Mouse (Mus musculus): ENCODE measurements around the gene Cnot1. TPM values are rescaled to one million over a fixed set of nuclear protein-coding genes. Genes with fewer than 3 reads are reported as not detected.

Cnot1 gene
- polyA plus RNA-seq, 1 experiment from 2014 or later, result 113 TPM

DNA sequence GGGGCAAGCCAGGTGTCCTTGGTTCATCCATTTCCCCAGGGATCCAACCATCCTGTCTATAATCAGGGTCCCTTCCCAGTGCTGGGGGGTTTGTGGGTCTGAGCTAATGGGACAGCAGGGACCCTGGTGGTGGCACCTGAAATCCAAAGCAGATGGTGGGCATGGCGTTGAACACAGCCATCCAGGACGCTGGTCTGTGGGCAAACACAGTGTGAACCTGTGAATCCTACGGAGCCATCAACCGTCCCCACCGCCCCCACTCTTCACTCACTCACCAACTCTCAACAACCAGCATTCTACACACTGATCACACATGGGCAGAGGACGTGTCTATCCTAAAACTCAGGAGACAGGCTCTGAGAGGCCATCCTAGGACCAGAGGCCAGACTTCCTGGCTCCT, 36.7 kb upstream of the Cnot1 start:
- Histone ChIP-seq H3K4me3 (ENCODE audit: low read depth, low read length) (no peak overlapping the region), H3K27ac (ENCODE audit: low read length) (no peak overlapping the region), H3K9me3 (ENCODE audit: control insufficient read depth, low read depth, low read length) (no peaks in the 10 kb centered on the region), H3K36me3 (ENCODE audit: control insufficient read depth, insufficient read depth, low read length) (peaks cover 12% of the 10 kb centered on the region; the same call in 1 of the 2 replicates), H3K9ac (replicated peaks; ENCODE audit: low read depth, low read length) (no peak overlapping the region), H3K27me3 (ENCODE audit: control insufficient read depth, insufficient read depth, low read length) (no peaks in the 10 kb centered on the region), H3K4me2 (replicated peaks; ENCODE audit: low read depth, low read length) (no peak overlapping the region), H3K4me1 (ENCODE audit: control insufficient read depth, insufficient read depth, low read length) (no peaks in the 10 kb centered on the region)
- WGBS, result 88% methylated on average over 6 of the region's 6 CpGs
- no peak for ATAC-seq (ENCODE audit: insufficient number of reproducible peaks, insufficient read depth, low FRiP score, low read depth)

DNA sequence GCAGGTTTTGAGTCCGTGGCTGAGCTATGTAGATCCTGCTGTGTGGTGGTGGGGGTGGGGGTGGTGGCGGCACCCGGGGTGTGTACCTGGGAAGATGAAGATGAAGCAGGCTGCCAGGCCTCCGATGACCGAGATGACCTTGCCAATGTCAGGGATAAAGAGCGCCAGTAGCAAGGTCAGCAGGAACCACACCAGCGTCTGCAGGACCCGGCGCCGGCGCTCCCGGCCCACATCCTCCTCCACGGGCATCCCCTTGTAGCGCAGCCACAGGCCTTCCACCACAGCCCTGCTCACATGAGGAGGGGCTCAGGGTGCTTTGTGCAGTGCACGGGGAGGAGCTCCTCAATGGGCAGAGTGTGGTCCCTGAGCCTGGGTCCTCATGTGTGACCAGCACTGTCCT, 34.2 kb upstream of the Cnot1 start:
- Histone ChIP-seq H3K27me3 (ENCODE audit: control insufficient read depth, insufficient read depth, low read length) (no peaks in the 10 kb centered on the region), H3K9me3 (ENCODE audit: control insufficient read depth, low read depth, low read length) (no peaks in the 10 kb centered on the region), H3K36me3 (ENCODE audit: control insufficient read depth, insufficient read depth, low read length) (peaks cover 12% of the 10 kb centered on the region; the same call in 1 of the 2 replicates), H3K4me3 (ENCODE audit: low read depth, low read length) (no peak overlapping the region), H3K27ac (ENCODE audit: low read length) (no peak overlapping the region), H3K4me2 (replicated peaks; ENCODE audit: low read depth, low read length) (no peak overlapping the region), H3K4me1 (ENCODE audit: control insufficient read depth, insufficient read depth, low read length) (no peaks in the 10 kb centered on the region), H3K9ac (replicated peaks; ENCODE audit: low read depth, low read length) (no peak overlapping the region)
- 87% methylated on average over 15 of the region's 15 CpGs for WGBS
- no peak for ATAC-seq (ENCODE audit: insufficient number of reproducible peaks, insufficient read depth, low FRiP score, low read depth)

DNA sequence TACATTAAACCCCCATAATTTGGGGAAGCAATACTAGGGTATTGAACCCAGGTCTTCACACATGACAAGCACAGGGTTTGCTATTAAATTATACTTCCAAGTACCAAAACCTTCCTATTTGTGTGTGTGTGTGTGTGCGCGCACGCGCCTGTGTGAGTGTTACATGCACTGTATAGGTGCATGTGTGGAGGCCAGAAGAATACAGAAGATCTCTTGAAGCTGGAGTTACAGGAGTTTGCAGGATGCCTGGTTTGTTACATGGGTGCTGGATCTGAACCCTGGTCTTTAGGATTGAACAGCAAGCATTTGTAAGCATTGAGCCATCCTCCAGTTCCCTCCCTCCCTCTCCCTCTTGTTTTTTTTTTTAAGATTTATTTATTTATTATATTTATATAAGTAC, 32.0 kb upstream of the Cnot1 start:
- H3K36me3 ChIP-seq (ENCODE audit: control insufficient read depth, insufficient read depth, low read length), result no peaks in the 10 kb centered on the region
- H3K27me3 ChIP-seq (ENCODE audit: control insufficient read depth, insufficient read depth, low read length), result no peaks in the 10 kb centered on the region
- H3K4me1 ChIP-seq (ENCODE audit: control insufficient read depth, insufficient read depth, low read length), result no peaks in the 10 kb centered on the region
- no peak overlapping the region for H3K27ac ChIP-seq (ENCODE audit: low read length)
- no peak for ATAC-seq (ENCODE audit: insufficient number of reproducible peaks, insufficient read depth, low FRiP score, low read depth)
- H3K4me2 ChIP-seq (replicated peaks; ENCODE audit: low read depth, low read length), result no peak overlapping the region
- H3K4me3 ChIP-seq (ENCODE audit: low read depth, low read length), result no peak overlapping the region
- H3K9ac ChIP-seq (replicated peaks; ENCODE audit: low read depth, low read length), result no peak overlapping the region
- 97% methylated on average over 4 of the region's 4 CpGs for WGBS
- H3K9me3 ChIP-seq (ENCODE audit: control insufficient read depth, low read depth, low read length), result no peaks in the 10 kb centered on the region

DNA sequence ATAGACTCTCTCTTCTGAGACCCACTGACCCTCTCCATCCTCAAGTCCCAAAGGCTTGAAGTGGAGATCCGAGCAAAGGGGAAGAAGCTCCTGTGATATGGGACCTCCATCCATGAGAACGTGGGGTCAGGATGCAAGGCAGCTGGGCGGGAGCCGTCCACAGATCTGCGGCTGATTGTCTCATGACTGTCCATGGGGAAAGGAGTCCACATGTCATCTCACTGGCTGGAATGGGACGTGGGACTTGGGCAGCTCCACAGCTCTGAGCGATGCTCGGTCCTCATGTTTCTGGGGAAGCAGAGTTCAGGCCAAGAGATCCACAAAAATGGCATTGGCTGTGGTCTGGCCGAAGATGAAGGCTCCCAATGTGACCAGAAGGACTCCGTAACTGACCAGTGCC, 30.0 kb upstream of the Cnot1 start:
- Histone ChIP-seq H3K9ac (replicated peaks; ENCODE audit: low read depth, low read length) (no peak overlapping the region), H3K27ac (ENCODE audit: low read length) (no peak overlapping the region), H3K4me2 (replicated peaks; ENCODE audit: low read depth, low read length) (no peak overlapping the region), H3K9me3 (ENCODE audit: control insufficient read depth, low read depth, low read length) (no peaks in the 10 kb centered on the region), H3K4me3 (ENCODE audit: low read depth, low read length) (no peak overlapping the region), H3K27me3 (ENCODE audit: control insufficient read depth, insufficient read depth, low read length) (no peaks in the 10 kb centered on the region), H3K4me1 (ENCODE audit: control insufficient read depth, insufficient read depth, low read length) (0 out of 2 replicates have a peak, but pooled peaks cover 5% of the 10 kb centered on the region), H3K36me3 (ENCODE audit: control insufficient read depth, insufficient read depth, low read length) (no peaks in the 10 kb centered on the region)
- 93% methylated on average over 10 of the region's 10 CpGs for WGBS
- ATAC-seq (ENCODE audit: insufficient number of reproducible peaks, insufficient read depth, low FRiP score, low read depth), result no peak

DNA sequence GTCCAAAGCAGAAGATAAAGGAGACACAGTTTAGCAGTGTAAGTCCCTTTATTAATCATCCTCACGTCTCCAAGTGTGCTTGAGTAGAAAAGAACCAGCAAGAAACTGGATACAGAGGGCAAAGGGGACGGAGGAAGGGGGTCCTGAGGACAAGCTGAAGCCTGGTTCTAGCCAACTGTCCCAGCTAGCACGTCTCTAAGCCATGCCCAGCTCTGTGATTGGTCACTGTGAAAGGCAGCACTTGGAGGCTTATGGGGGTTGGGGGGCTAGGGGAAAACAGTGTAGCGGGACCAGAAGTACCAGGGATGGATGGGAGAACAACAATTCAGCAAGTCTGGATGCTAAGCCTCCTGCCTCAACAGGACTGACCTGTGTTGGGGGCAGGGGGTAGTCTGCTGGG, 28.6 kb upstream of the Cnot1 start:
- H3K27me3 ChIP-seq (ENCODE audit: control insufficient read depth, insufficient read depth, low read length), result no peaks in the 10 kb centered on the region
- H3K4me2 ChIP-seq (replicated peaks; ENCODE audit: low read depth, low read length), result no peak overlapping the region
- 0 out of 2 replicates have a peak, but pooled peaks cover 5% of the 10 kb centered on the region for H3K4me1 ChIP-seq (ENCODE audit: control insufficient read depth, insufficient read depth, low read length)
- H3K36me3 ChIP-seq (ENCODE audit: control insufficient read depth, insufficient read depth, low read length), result no peaks in the 10 kb centered on the region
- H3K27ac ChIP-seq (ENCODE audit: low read length), result no peak overlapping the region
- 63% methylated on average over 4 of the region's 4 CpGs for WGBS
- no peaks in the 10 kb centered on the region for H3K9me3 ChIP-seq (ENCODE audit: control insufficient read depth, low read depth, low read length)
- H3K4me3 ChIP-seq (ENCODE audit: low read depth, low read length), result no peak overlapping the region
- no peak overlapping the region for H3K9ac ChIP-seq (replicated peaks; ENCODE audit: low read depth, low read length)
- no peak for ATAC-seq (ENCODE audit: insufficient number of reproducible peaks, insufficient read depth, low FRiP score, low read depth)

DNA sequence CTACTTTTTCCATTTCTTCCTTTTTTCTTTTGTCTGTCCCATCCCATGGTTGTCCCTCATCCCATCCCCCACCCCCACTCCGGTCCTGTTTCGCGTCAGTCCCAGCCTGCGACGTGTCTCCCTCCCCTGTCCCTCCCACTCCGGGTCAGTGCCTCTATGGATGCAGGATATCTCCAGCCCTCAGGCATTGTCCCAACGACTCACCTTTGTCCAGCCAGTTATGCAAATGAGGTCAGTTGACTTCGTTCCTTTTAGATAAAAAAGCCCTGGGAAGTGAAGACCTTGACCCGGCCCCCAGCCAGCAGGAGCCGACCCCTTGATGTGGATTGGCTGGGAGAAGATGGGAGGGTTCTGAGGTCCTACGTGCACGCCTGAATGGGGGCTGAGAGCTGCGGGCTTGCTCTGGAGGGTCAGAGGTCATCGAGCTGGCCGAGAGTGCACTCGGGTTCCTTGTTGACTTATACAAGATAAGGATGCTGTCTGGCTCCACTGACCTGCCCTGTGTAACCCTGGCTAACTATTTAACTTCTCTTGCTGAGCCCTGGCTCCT, 26.2 kb upstream of the Cnot1 start:
- Histone ChIP-seq H3K4me1 (ENCODE audit: control insufficient read depth, insufficient read depth, low read length) (0 out of 2 replicates have a peak, but pooled peaks cover 5% of the 10 kb centered on the region), H3K4me3 (ENCODE audit: low read depth, low read length) (peak overlapping the region; percentile 26), H3K36me3 (ENCODE audit: control insufficient read depth, insufficient read depth, low read length) (no peaks in the 10 kb centered on the region), H3K27me3 (ENCODE audit: control insufficient read depth, insufficient read depth, low read length) (no peaks in the 10 kb centered on the region), H3K9me3 (ENCODE audit: control insufficient read depth, low read depth, low read length) (no peaks in the 10 kb centered on the region), H3K9ac (replicated peaks; ENCODE audit: low read depth, low read length) (no peak overlapping the region), H3K27ac (ENCODE audit: low read length) (no peak overlapping the region), H3K4me2 (replicated peaks; ENCODE audit: low read depth, low read length) (peak overlapping the region; percentile 46)
- 2% methylated on average over 16 of the region's 16 CpGs for WGBS
- peak; percentile 71 for ATAC-seq (ENCODE audit: insufficient number of reproducible peaks, insufficient read depth, low FRiP score, low read depth)

DNA sequence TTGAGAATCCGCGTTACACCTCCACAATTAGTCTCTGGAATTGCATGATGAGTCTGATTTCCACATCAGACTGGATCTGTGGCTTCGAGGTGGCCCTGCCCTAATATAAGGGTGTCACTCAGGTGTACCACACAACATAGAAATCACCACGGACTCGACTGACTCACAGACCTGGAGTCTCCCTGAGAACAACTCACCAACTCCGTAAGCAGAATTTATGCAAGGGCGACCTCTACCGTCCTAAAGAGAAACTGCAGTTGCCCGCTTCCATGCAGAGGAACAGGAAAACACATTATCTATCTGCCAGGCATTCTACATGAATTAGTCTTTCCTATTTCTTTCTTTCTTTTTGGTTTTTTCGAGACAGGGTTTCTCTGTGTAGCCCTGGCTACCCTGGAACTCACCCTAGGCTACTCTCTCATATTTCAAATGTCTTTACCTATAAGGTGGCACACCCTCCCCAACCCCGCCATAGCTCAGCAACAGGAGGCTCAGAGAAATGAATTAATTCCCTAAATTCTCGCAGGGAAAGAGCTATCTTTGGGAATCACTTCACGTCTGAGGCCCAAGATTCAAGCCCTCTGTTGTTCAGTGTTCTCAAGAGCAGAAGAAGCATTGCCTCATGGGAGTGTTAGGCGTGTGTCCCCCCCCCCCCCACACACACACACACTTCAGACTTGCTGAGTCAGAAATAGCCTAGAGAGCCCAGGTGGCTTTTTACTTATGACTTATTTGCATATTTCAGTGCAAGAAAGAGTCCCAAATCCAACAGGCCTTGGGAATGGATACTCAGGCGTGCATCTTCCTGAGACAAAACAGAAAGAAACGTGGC, 25.6 kb upstream of the Cnot1 start:
- no peak overlapping the region for H3K9ac ChIP-seq (replicated peaks; ENCODE audit: low read depth, low read length)
- peak; percentile 43; the same call in 1 of the 2 replicates for ATAC-seq (ENCODE audit: insufficient number of reproducible peaks, insufficient read depth, low FRiP score, low read depth)
- H3K4me2 ChIP-seq (replicated peaks; ENCODE audit: low read depth, low read length), result peak overlapping the region; percentile 46
- 0 out of 2 replicates have a peak, but pooled peaks cover 5% of the 10 kb centered on the region for H3K4me1 ChIP-seq (ENCODE audit: control insufficient read depth, insufficient read depth, low read length)
- peak overlapping the region; percentile 26 for H3K4me3 ChIP-seq (ENCODE audit: low read depth, low read length)
- no peaks in the 10 kb centered on the region for H3K36me3 ChIP-seq (ENCODE audit: control insufficient read depth, insufficient read depth, low read length)
- no peaks in the 10 kb centered on the region for H3K9me3 ChIP-seq (ENCODE audit: control insufficient read depth, low read depth, low read length)
- H3K27me3 ChIP-seq (ENCODE audit: control insufficient read depth, insufficient read depth, low read length), result no peaks in the 10 kb centered on the region
- WGBS, result 16% methylated on average over 16 of the region's 16 CpGs
- H3K27ac ChIP-seq (ENCODE audit: low read length), result no peak overlapping the region

DNA sequence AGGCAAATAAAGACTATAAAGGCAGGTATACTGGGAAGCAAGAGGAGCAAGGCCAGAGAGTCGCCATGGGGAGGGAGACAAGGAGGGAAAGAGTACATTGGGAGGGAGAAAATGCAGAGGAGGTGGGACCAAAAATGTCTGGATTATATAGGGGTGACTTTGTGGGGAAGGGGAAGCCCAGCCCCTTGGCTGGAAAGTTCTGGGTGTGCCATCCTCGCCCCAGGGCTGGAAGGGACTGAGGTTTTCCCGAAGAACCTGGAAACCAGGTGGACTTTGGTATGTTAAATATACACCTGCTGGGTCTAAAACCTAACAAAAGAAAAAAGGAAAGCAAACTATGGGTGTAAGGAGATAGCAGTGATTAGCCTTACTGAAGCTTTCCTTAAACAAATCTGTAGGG, 22.9 kb upstream of the Cnot1 start:
- ATAC-seq (ENCODE audit: insufficient number of reproducible peaks, insufficient read depth, low FRiP score, low read depth), result no peak; the same call in 1 of the 2 replicates
- no peak overlapping the region for H3K4me2 ChIP-seq (replicated peaks; ENCODE audit: low read depth, low read length)
- no peaks in the 10 kb centered on the region for H3K9me3 ChIP-seq (ENCODE audit: control insufficient read depth, low read depth, low read length)
- no peak overlapping the region for H3K27ac ChIP-seq (ENCODE audit: low read length)
- no peak overlapping the region for H3K4me3 ChIP-seq (ENCODE audit: low read depth, low read length)
- WGBS, result 67% methylated on average over 3 of the region's 3 CpGs
- 0 out of 2 replicates have a peak, but pooled peaks cover 5% of the 10 kb centered on the region for H3K4me1 ChIP-seq (ENCODE audit: control insufficient read depth, insufficient read depth, low read length)
- no peak overlapping the region for H3K9ac ChIP-seq (replicated peaks; ENCODE audit: low read depth, low read length)
- no peaks in the 10 kb centered on the region for H3K27me3 ChIP-seq (ENCODE audit: control insufficient read depth, insufficient read depth, low read length)
- H3K36me3 ChIP-seq (ENCODE audit: control insufficient read depth, insufficient read depth, low read length), result no peaks in the 10 kb centered on the region

Measured in stomach, embryonic 14.5 days (tissue).